Mouse (Mus musculus): Measurements from ENCODE around the gene Otos.

The Otos gene

DNA sequence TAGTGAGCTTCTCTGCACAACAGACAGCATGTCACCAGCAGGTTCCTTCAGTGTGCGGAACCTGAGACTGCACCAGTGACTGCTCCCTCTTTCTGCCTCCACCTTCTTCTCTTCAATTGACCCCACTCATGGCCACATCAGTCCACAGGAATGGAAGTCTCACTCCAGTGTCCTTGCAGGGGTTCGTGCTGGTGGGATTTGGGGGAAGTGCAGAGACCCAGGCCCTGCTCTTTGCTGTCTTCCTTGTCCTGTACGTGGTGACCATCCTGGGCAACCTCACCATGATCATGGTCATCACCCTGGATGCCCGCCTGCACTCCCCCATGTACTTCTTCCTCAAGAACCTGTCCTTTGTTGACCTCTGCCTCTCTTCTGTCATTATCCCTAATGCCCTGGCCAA lies 40.9 kb downstream of the Otos start:
- DNase-seq (ENCODE audit: low spot score): no peak

DNA sequence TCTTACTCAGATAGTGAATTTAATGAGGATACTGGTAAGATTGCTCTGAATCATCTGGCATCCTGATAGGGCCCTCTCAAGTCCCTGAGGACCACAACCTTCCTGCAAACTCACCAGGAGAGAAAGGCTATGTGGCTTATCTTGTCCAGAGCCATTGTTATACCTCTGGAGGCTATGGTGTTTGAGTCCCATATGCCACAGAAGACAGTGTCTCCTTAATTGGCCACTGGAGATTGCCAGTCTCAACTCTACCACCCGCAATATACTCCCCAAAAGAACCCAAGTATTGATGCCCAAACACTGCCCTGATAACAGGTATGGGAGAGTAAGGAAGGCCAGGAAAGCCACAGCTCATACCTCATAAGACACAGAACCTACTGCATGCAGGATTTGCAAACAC lies 43.2 kb downstream of the Otos start, which contains the start of gene Olfr1410:
Olfr1410 (plus strand) TSS at position 301 of the 400 bp plus-strand sequence.
- DNase-seq (ENCODE audit: low spot score): no peak

GRCm38 (mm10) chr1:92596019-92596418 lies 52.6 kb downstream of the Otos start:
- DNase-seq (ENCODE audit: low spot score): no peak

Measured in embryo, embryonic 10.5 days (tissue).